In the genomic region with DNA sequence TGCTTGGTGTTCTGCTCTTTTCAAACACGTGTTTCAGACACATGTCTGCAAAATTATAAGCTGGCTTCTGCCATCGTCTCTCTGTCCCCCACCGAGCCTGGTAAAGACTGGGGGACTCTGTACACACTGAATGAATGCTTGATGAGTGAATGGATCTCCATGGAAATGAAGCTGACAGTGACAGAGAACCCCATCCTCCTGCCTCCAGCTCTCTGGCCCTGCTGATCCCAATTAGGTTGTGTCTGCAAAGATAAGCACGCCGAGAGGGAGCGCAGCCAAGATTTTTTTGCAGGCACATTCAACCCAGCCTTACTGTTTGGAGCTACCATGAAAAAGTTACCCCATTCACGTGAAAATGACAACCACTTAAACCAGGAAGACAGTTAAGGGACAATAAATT, we compare ENCODE assay signal across 20 mouse cellular contexts.
DNase-seq lines count a peak whose midpoint lies in the region; ATAC-seq lines count a peak whose summit lies in the region.
"Had no signal": no experiment of that assay in that cellular context is flagged by ENCODE, and none has a peak within 500 bp of the region (broad histone marks: within the 10 kb centered on the region; RNA-seq: fewer than 3 reads in every experiment).

No protein-coding gene starts in this region.

- H3K4me1 ChIP-seq in heart, embryonic 12.5 days (replicated peaks): no peaks in the 10 kb centered on the region
- H3K4me1 ChIP-seq: embryonic facial prominence, embryonic 15.5 days; neural tube, embryonic 12.5 days had no signal

- no peak overlapping the region for H3K9ac ChIP-seq in heart, embryonic 12.5 days
- H3K9ac ChIP-seq: embryonic facial prominence, embryonic 15.5 days; liver, postnatal 0 days; midbrain, embryonic 12.5 days; neural tube, embryonic 12.5 days had no signal

- H3K4me3 ChIP-seq in heart, embryonic 12.5 days: no peak overlapping the region
- H3K4me3 ChIP-seq: embryonic facial prominence, embryonic 15.5 days; gastrocnemius, adult 2 months; midbrain, embryonic 12.5 days; neural tube, embryonic 12.5 days had no signal

- H3K27ac ChIP-seq in heart, embryonic 12.5 days (ENCODE audit: poor library complexity, severe bottlenecking): no peak overlapping the region
- H3K27ac ChIP-seq: embryonic facial prominence, embryonic 15.5 days; gastrocnemius, adult 2 months; midbrain, embryonic 12.5 days; neural tube, embryonic 12.5 days had no signal

- ATAC-seq in heart, embryonic 12.5 days (ENCODE audit: insufficient number of reproducible peaks, low FRiP score): no peak
- ATAC-seq: CD4-positive, CD25-positive, alpha-beta regulatory T cell, adult 4 months; liver, postnatal 0 days had no signal

- H3K9me3 ChIP-seq in heart, embryonic 12.5 days (replicated peaks): 0 out of 2 replicates have a peak, but pooled peaks cover 4% of the 10 kb centered on the region
- H3K9me3 ChIP-seq: embryonic facial prominence, embryonic 15.5 days; midbrain, embryonic 12.5 days; neural tube, embryonic 12.5 days had no signal

- no peaks in the 10 kb centered on the region for H3K36me3 ChIP-seq in heart, embryonic 12.5 days
- H3K36me3 ChIP-seq: embryonic facial prominence, embryonic 15.5 days; midbrain, embryonic 12.5 days; neural tube, embryonic 12.5 days had no signal

- peak; percentile 26 to 28 for DNase-seq in cerebellum, postnatal 14 days
- no peak for DNase-seq in cerebellum, adult 9-11 months
- DNase-seq in heart, postnatal 4 days: peak; percentile 14
- peak; percentile 13 to 26 for DNase-seq in layer of hippocampus, postnatal 10 days (ENCODE audit: low spot score in 2 of 2)
- DNase-seq in layer of hippocampus, adult 9-10 months (ENCODE audit: low spot score): no peak
- DNase-seq in MN1 (ENCODE audit: low spot score): peak; percentile 40
- DNase-seq in kidney, adult 9 months: no peak
- DNase-seq: adrenal gland, postnatal 36 days; cerebellum, adult 11-12 months; gastrocnemius, adult 2 months; kidney, adult 11 months; kidney, postnatal 4 days; liver, postnatal 0 days; lung, postnatal 14 days; right cerebral cortex, postnatal 14 days had no signal

- H3K4me2 ChIP-seq in heart, embryonic 12.5 days: no peak overlapping the region
- H3K4me2 ChIP-seq: embryonic facial prominence, embryonic 15.5 days; midbrain, embryonic 12.5 days; neural tube, embryonic 12.5 days had no signal

- WGBS in heart, embryonic 12.5 days: 42% methylated on average over 7 of the region's 7 CpGs

- H3K27me3 ChIP-seq in heart, embryonic 12.5 days (replicated peaks): no peaks in the 10 kb centered on the region
- H3K27me3 ChIP-seq: embryonic facial prominence, embryonic 15.5 days; midbrain, embryonic 12.5 days; neural tube, embryonic 12.5 days had no signal

Comparison
In these comparisons a context has a peak if more than half of its experiments do, and no peak if none do; other contexts are left out.
1. DNase-seq: peak in cerebellum, postnatal 14 days (2 of 2), heart, postnatal 4 days (single experiment), layer of hippocampus, postnatal 10 days (2 of 2) and MN1 (single experiment); none in cerebellum, adult 9-11 months (single experiment), layer of hippocampus, adult 9-10 months (single experiment) and kidney, adult 9 months (single experiment).